Mouse (Mus musculus): ENCODE results near the gene Olfr1218. TPM values are rescaled to one million over a fixed set of nuclear protein-coding genes. Genes with fewer than 3 reads are reported as not detected.

Olfr1218 gene
- polyA plus RNA-seq (2012; rRNA removed) = not detected in 2 replicates

GRCm38 (mm10) chr2:89061087-89061486 lies at the start of gene Olfr1218:
Gene Olfr1218 (minus strand): TSS chr2:89061187.

DNA sequence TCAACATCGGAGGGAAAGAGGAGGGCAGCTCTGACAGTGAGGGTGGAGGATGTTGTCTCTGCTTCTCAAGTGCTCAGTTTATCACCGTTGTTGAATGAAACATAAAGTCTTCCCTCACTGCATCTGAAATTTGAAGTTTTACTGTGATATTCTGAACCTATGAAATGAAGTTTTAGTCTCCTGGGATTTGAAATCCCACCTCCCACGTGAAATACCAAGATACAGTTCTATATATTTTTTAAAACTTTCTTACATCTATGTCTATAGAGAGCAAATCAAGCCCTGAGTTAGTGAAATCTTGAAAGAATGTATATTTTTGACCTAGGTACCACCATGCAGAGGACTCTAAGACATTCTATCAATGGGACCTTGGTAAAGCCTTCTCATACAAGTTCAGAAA lies 45.7 kb upstream of the Olfr1218 start, which contains the start of gene Olfr1220:
Gene Olfr1220 (minus strand): TSS at position 101 of the 400 bp plus-strand sequence.

DNA sequence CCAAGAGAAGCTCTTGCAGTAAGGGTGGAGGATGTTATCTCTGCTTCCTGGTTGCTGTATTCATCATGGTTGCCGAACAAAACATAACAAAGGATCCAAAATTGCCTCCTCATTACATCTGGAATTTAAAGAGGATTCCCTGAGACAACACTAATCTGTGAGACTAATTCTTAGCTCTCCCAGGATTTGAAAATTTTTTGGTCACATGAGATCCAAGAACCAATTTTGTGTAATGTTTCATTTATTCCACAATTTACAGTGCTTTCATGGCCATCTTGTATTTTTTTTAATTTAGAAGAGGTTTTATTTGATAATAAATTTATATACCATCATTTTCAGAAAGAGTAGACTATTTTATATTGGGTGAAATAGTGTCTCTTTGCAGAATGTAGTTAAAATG lies 22.4 kb upstream of the Olfr1218 start, which contains the start of gene Olfr1219:
Gene Olfr1219 (minus strand): TSS at position 101 of the 400 bp plus-strand sequence.

DNA sequence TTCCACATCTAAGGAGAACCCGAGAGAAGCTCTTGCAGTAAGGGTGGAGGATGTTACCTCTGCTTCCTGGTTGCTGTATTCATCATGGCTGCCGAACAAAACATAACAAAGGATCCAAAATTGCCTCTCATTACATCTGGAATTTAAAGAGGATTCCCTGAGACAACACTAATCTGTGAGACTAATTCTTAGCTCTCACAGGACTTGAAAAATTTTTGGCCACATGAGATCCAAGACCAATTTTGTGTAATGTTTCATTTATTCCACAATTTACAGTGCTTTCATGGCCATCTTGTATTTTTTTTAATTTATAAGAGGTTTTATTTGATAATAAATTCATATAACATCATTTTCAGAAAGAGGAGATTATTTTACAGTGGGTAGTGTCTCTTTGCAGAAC lies 29.0 kb downstream of the Olfr1218 start, which contains the start of gene Olfr1217:
Gene Olfr1217 (minus strand): TSS at position 101 of the 400 bp plus-strand sequence.

GRCm38 (mm10) chr2:89018240-89018639 lies 42.7 kb downstream of the Olfr1218 start, which contains the start of gene Olfr1216:
Gene Olfr1216 (minus strand): TSS chr2:89018340.

DNA sequence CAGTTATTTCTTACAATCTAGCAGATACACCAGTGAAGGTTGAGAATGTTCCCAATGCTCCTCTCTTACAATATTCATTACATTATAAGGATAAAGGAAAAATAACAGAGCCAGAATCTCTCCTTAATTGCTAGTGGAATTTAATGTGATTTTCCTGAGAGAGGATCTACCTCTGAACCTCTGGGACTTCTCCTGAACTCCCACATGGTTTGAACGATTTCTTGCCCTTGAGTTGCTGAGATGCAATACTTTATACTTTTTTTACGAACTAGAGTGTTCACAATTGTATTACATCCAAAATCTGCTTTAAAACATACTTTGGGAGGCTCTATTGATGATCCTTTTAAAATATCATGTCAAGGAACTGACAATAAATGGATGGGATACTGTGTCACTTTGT lies 54.1 kb downstream of the Olfr1218 start, which contains the start of gene Olfr1215:
Gene Olfr1215 (minus strand): TSS at position 101 of the 400 bp plus-strand sequence.

Other genes starting within 250 kb of the Olfr1218 start
- gene Olfr1202, start 246.7 kb downstream of the Olfr1218 start, polyA plus RNA-seq (2012; rRNA removed) = not detected in 2 replicates
- gene Olfr1205, start 231.4 kb downstream of the Olfr1218 start, polyA plus RNA-seq (2012; rRNA removed) = not detected in 2 replicates
- not detected in 2 replicates for gene Olfr1204, start 211.9 kb downstream of the Olfr1218 start, polyA plus RNA-seq (2012; rRNA removed)
- not detected in 2 replicates for gene Olfr1206, start 198.0 kb downstream of the Olfr1218 start, polyA plus RNA-seq (2012; rRNA removed)
- not detected in 2 replicates for gene Olfr1208, start 158.9 kb downstream of the Olfr1218 start, polyA plus RNA-seq (2012; rRNA removed)
- not detected in 2 replicates for gene Olfr1209, start 146.0 kb downstream of the Olfr1218 start, polyA plus RNA-seq (2012; rRNA removed)
- not detected in 2 replicates for gene Olfr1211, start 123.1 kb downstream of the Olfr1218 start, polyA plus RNA-seq (2012; rRNA removed)
- not detected in 2 replicates for gene Olfr1212, start 107.2 kb downstream of the Olfr1218 start, polyA plus RNA-seq (2012; rRNA removed)
- gene Gm13762, start 80.9 kb downstream of the Olfr1218 start, polyA plus RNA-seq (2012; rRNA removed) = not detected in 2 replicates
- not detected in 2 replicates for gene Olfr1214, start 68.5 kb downstream of the Olfr1218 start, polyA plus RNA-seq (2012; rRNA removed)
- not detected in 2 replicates for gene Olfr1215, start 54.2 kb downstream of the Olfr1218 start, polyA plus RNA-seq (2012; rRNA removed)
- gene Olfr1216, start 42.8 kb downstream of the Olfr1218 start, polyA plus RNA-seq (2012; rRNA removed) = not detected in 2 replicates
- not detected in 2 replicates for gene Olfr1217, start 29.1 kb downstream of the Olfr1218 start, polyA plus RNA-seq (2012; rRNA removed)
- not detected in 2 replicates for gene Olfr1219, start 22.3 kb upstream of the Olfr1218 start, polyA plus RNA-seq (2012; rRNA removed)
- not detected in 2 replicates for gene Olfr1220, start 45.6 kb upstream of the Olfr1218 start, polyA plus RNA-seq (2012; rRNA removed)
- not detected in 2 replicates for gene Olfr1221, start 56.1 kb upstream of the Olfr1218 start, polyA plus RNA-seq (2012; rRNA removed)
- gene Olfr1222, start 71.9 kb upstream of the Olfr1218 start, polyA plus RNA-seq (2012; rRNA removed) = not detected in 2 replicates
- not detected in 2 replicates for gene Olfr1223, start 90.4 kb upstream of the Olfr1218 start, polyA plus RNA-seq (2012; rRNA removed)
- gene Olfr1224-ps1, start 102.9 kb upstream of the Olfr1218 start, polyA plus RNA-seq (2012; rRNA removed) = not detected in 2 replicates
- gene Olfr1225, start 113.5 kb upstream of the Olfr1218 start, polyA plus RNA-seq (2012; rRNA removed) = not detected in 2 replicates
- gene Olfr1226, start 138.9 kb upstream of the Olfr1218 start, polyA plus RNA-seq (2012; rRNA removed) = not detected in 2 replicates
- not detected in 2 replicates for gene Olfr1228, start 192.9 kb upstream of the Olfr1218 start, polyA plus RNA-seq (2012; rRNA removed)
- gene Olfr1229, start 226.8 kb upstream of the Olfr1218 start, polyA plus RNA-seq (2012; rRNA removed) = not detected in 2 replicates
- gene Olfr1230, start 236.1 kb upstream of the Olfr1218 start, polyA plus RNA-seq (2012; rRNA removed) = not detected in 2 replicates
- gene Olfr1231, start 245.9 kb upstream of the Olfr1218 start, polyA plus RNA-seq (2012; rRNA removed) = not detected in 2 replicates

All from central nervous system, embryonic 18 days (tissue).